27 mouse cellular contexts compared by ENCODE assay signal in genomic region chr7:126710266-126710665, GRCm38 (mm10). TPM values are rescaled to one million over a fixed set of nuclear protein-coding genes. Genes with fewer than 3 reads are reported as not detected.
A peak's percentile ranks its signal among the peaks of the same experiment; 100 is the strongest.
DNase-seq lines count a peak whose midpoint lies in the region; ATAC-seq and TF ChIP-seq lines count a peak whose summit lies in the region.
"Had no signal": no experiment of that assay in that cellular context is flagged by ENCODE, and none has a peak within 500 bp of the region (broad histone marks: within the 10 kb centered on the region; RNA-seq: fewer than 3 reads in every experiment).

No protein-coding gene starts in this region.

- peak; percentile 53; the same call in 1 of the 2 replicates for ATAC-seq in common myeloid progenitor, adult 5-6 weeks (replicated peaks; ENCODE audit: low read depth, poor library complexity, severe bottlenecking)
- ATAC-seq in megakaryocyte progenitor cell, adult 5-6 weeks (replicated peaks; ENCODE audit: poor library complexity), result peak; percentile 47; the same call in 1 of the 2 replicates
- no peak for ATAC-seq in frontal cortex, adult (ENCODE audit: low TSS enrichment)
- ATAC-seq: CD4-positive, CD25-positive, alpha-beta regulatory T cell, adult 4 months; forebrain, embryonic 14.5 days; forebrain, postnatal 0 days; Patski had no signal

- peak overlapping the region; percentile 53; the same call in 1 of the 2 replicates for H3K27ac ChIP-seq in layer of hippocampus, adult 2 months
- H3K27ac ChIP-seq: embryonic facial prominence, embryonic 12.5 days; embryonic facial prominence, embryonic 15.5 days; heart, embryonic 15.5 days; hindbrain, embryonic 12.5 days; hindbrain, embryonic 15.5 days had no signal

- TF ChIP-seq CTCF in layer of hippocampus, adult 2 months (conservative IDR thresholded peaks at IDR 0.05), result no peak

- no peak overlapping the region for H3K4me3 ChIP-seq in layer of hippocampus, adult 2 months
- H3K4me3 ChIP-seq: embryonic facial prominence, embryonic 12.5 days; embryonic facial prominence, embryonic 15.5 days; heart, embryonic 12.5 days; heart, embryonic 15.5 days; hindbrain, embryonic 12.5 days; hindbrain, embryonic 15.5 days had no signal

- no peak for DNase-seq in layer of hippocampus, adult 2 months (ENCODE audit: low spot score in 2 of 2)
- DNase-seq in layer of hippocampus, adult 11-12 months (ENCODE audit: low spot score), result no peak
- peak; percentile 24 for DNase-seq in CD4-positive helper T cell, adult 2 months (ENCODE audit: low read depth, low spot score)
- no peak for DNase-seq in Muller cell, postnatal 12 days (ENCODE audit: inconsistent ontology term)
- DNase-seq: adrenal gland, postnatal 10 days; adrenal gland, postnatal 36 days; B cell, adult 2 months; cerebellum, adult 18-20 months; cerebellum, adult 9-10 months; cerebellum, postnatal 14 days; forebrain, postnatal 0 days; gastrocnemius, postnatal 36 days; heart, adult 18-20 months; heart, postnatal 10 days; heart, postnatal 4 days had no signal

RNA-seq across cellular contexts. Expression of gene Coro1a, which starts 2.7 kb away (rescaled TPM):
- 100 to 1,000 TPM; 130 to 135 TPM for total RNA-seq in layer of hippocampus, adult 2 months (2021)
- 301 and 302 TPM in 2 replicates for total RNA-seq in common myeloid progenitor, adult 5-6 weeks (2017)
- 259 and 365 TPM in 2 replicates for total RNA-seq in megakaryocyte progenitor cell, adult 5-6 weeks (2015)
- 366 and 525 TPM in 2 replicates for total RNA-seq in megakaryocyte progenitor cell, adult 5-6 weeks (2017)

RNA-seq across cellular contexts. Expression of gene Slx1b, which starts 14.7 kb away (rescaled TPM):
- total RNA-seq in layer of hippocampus, adult 2 months (2021), result 10 to 100 TPM; 18.9 to 22.3 TPM
- total RNA-seq in common myeloid progenitor, adult 5-6 weeks (2017), result 3.4 and 6.0 TPM in 2 replicates
- total RNA-seq in megakaryocyte progenitor cell, adult 5-6 weeks (2015), result 4.2 and 4.8 TPM in 2 replicates
- 4.6 and 4.7 TPM in 2 replicates for total RNA-seq in megakaryocyte progenitor cell, adult 5-6 weeks (2017)

RNA-seq across cellular contexts. Expression of gene Bola2, which starts 15.1 kb away (rescaled TPM):
- 100 to 1,000 TPM; 103 to 112 TPM for total RNA-seq in layer of hippocampus, adult 2 months (2021)
- total RNA-seq in common myeloid progenitor, adult 5-6 weeks (2017), result 119 and 144 TPM in 2 replicates
- total RNA-seq in megakaryocyte progenitor cell, adult 5-6 weeks (2015), result 89.8 and 95.2 TPM in 2 replicates
- 168 and 218 TPM in 2 replicates for total RNA-seq in megakaryocyte progenitor cell, adult 5-6 weeks (2017)

RNA-seq across cellular contexts. Expression of gene Sult1a1, which starts 34.0 kb away (rescaled TPM):
- total RNA-seq in layer of hippocampus, adult 2 months (2021), result 1 to 10 TPM; 9.1 to 9.4 TPM
- 0.37 TPM in 1 of 2 replicates, not detected in the other for total RNA-seq in common myeloid progenitor, adult 5-6 weeks (2017)
- total RNA-seq in megakaryocyte progenitor cell, adult 5-6 weeks (2015), result 1.7 and 3.2 TPM in 2 replicates
- 1.0 and 3.6 TPM in 2 replicates for total RNA-seq in megakaryocyte progenitor cell, adult 5-6 weeks (2017)

RNA-seq across cellular contexts. Expression of gene Mapk3, which starts 49.1 kb away (rescaled TPM):
- total RNA-seq in layer of hippocampus, adult 2 months (2021), result 100 to 1,000 TPM; 170 to 175 TPM
- total RNA-seq in common myeloid progenitor, adult 5-6 weeks (2017), result 23.0 and 28.2 TPM in 2 replicates
- total RNA-seq in megakaryocyte progenitor cell, adult 5-6 weeks (2015), result 86.5 and 106 TPM in 2 replicates
- 36.0 and 41.3 TPM in 2 replicates for total RNA-seq in megakaryocyte progenitor cell, adult 5-6 weeks (2017)
